Mouse (Mus musculus) Muller cell, postnatal 12 days (primary cell): ENCODE results near the gene Elovl1.

Experiments used
- DNase-seq: peaks from one replicate; pipeline ENCODE4 v3.0.0-alpha.2; 2015; ENCODE audit errors: inconsistent ontology term

Elovl1 gene

DNA sequence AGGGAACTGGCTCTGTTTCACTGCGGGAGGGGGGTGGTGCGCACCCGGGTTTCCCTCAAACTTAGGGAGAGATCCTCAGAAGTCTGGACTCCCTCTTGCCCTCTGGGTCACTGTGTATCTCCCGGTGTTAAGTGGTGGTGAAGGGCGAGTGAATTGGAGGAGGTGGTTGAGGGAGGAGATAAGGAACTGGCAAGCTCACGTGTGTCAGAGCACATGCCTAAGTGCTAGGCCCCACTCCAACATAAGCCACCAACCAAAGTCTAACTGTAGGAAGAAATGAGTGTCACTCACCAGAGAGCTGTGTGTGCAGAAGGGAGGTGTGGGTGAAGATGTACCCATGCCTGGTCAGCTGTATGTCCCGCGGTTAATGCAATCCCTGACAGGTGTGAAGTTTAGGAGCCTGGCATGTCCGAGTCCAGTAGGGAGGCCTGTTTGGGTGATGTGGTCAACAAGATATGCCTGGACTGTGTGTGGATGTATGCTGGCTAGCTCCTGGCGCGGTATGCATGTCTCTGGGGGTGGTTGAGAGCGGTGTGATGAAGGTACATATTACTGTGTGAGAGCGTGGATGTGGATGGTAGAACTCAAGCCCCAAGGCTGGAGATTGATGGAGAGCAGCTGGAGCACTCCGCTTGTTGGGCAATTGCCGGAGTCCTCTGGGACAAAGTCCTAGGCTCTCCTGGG lies 780 bp downstream of the Elovl1 start:
- DNase-seq = peak; percentile 51

GRCm38 (mm10) chr4:118429215-118429895 lies 1.5 kb downstream of the Elovl1 start:
- DNase-seq = no peak

DNA sequence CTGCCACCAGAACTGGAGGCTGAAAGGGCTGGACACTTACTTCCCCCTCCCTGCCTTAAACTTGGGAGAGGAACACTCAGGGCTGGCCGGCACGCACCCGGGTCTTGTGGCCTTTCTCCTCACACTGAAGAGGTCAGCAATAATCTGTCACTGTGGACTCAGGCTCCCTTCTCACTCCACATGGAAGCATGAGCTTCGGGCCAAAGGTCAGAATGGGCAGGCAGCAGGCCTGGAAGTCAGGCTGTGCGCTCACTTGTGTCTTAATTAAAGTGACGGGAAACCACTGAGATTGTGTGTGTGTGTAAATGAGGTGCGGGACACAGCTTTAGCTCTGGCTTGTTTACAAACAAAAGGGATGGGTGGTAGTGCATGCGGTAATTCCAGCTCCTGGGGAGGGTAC lies 4.4 kb downstream of the Elovl1 start:
- DNase-seq = no peak

GRCm38 (mm10) chr4:118436820-118437603 lies 9.1 kb downstream of the Elovl1 start, which contains the start of gene Cdc20:
Gene Cdc20 (minus strand): TSS chr4:118437352.
- peak; percentile 99 for DNase-seq

DNA sequence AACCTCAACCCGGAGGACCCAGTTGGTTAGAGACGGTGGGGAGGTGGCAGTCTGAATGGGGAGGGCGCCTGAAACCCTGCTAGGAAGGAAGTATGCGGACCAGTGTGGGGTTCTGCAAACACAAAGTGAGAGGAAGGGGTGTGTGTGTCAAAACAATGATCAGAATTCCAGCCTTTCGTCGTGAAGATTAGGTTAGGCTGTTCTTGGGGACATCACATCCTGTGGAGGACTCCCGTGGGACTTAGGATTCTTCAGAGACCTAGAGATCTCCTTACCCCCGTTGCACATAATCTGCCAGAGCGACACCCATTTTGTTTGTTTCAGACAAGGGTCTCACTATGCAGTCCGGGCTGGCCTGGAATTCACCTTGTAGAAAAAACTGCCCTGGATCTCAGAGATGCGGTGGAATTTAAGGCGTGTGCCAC lies 9.9 kb downstream of the Elovl1 start:
- peak; percentile 70 for DNase-seq

- DNase-seq = no peak
Measured at GRCm38 (mm10) chr4:118445088-118445487, 17.2 kb downstream of the Elovl1 start.

DNA sequence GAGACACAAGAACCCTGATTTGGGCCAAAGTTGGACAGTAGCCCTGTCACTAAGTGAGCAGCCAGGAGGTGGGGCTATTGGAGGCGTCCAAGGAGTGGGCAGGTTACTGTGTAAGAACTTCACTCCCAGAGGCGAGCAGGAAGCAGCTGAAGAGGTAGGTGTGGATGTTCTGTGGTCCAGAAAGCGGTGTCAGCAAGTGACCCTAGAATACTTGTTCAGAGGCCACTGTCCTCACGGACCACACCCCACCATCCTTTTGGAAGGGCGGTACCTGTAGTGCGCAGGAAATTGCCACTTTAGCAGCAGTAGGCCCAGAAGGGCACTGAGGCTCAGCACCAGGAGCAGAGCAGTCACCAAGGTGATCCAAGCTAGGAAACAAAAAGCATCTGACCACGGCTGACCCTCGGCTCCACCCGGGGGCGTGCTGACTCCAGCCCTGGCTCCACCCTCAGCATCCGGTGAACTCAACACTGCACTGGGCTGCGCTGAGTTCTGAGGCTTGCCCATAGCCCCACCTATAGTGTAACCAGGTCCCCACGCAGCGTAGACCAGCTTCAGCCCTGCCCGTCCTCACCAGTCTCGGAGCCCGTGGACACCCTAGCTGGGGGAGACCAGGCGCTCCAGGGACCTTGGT lies 18.0 kb downstream of the Elovl1 start:
- peak; percentile 34 for DNase-seq

- no peak for DNase-seq
Measured at GRCm38 (mm10) chr4:118446415-118447153, 18.7 kb downstream of the Elovl1 start.

GRCm38 (mm10) chr4:118457345-118457975 lies 29.6 kb downstream of the Elovl1 start, which contains the start of gene Mpl:
Gene Mpl (minus strand): TSS chr4:118457513.
- DNase-seq = no peak

- DNase-seq = no peak
Measured at GRCm38 (mm10) chr4:118464956-118465355, 37.1 kb downstream of the Elovl1 start.

DNA sequence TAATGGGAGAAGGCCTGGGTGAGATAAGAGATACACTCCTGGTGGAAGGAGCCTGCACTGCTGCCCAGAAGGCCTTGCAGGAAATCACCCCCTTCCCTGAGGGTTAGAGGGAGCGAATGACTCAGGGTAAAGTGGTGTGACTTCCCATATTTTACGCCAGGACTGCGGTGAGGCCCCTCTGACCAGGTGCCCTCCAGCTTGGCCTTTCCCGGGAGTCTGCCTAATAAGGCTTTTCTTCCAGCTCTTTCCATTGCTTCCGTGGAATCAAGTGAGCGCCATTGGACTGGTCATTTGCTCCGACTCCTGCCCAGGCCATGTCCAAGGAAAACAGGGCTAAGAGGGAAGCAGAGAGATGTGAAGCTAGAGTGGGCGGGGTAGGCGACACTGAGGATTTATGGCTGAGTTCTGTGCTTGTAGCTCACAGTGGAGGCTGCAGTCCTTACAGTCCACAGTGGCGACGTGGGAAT lies 37.8 kb downstream of the Elovl1 start:
- DNase-seq = peak; percentile 15

- DNase-seq = no peak
Measured at GRCm38 (mm10) chr4:118471281-118471680, 43.4 kb downstream of the Elovl1 start.

GRCm38 (mm10) chr4:118472687-118473086 lies 44.8 kb downstream of the Elovl1 start:
- no peak for DNase-seq

GRCm38 (mm10) chr4:118476773-118477530 lies 49.1 kb downstream of the Elovl1 start:
- no peak for DNase-seq
